Mouse (Mus musculus) C2C12 (cell line): ENCODE data around the gene Cdyl2.

Experiments
- CTCF ChIP-seq: IDR thresholded peaks from one replicate; pipeline ENCODE4 v1.5.1; 2011; ENCODE audit not compliant: control insufficient read depth, insufficient read depth, insufficient read length
- USF1 ChIP-seq: IDR thresholded peaks from one replicate; pipeline ENCODE4 v1.6.1; 2011; ENCODE audit warnings: low read depth, mild to moderate bottlenecking, control low read depth, moderate library complexity

DNA sequence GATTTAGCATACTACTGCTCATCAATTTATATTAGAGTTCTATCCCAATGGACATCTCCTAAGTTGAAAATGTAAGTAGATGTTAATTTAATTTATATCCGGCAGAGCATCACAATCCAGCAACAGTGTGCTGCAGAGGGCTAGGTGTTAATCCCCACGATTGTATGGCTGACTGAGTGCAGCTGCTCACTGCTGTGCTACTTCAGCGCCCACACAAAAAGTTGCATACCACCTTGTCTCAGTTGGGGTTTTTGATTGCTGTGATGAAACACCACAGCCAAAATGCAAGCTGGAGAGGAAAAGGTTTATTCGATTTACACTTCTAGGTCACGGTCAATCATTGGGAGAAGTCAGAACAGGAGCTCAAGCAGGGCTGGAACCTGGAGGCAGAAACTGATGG is 41.4 kb upstream of the Cdyl2 start:
- no peak for TF ChIP-seq CTCF
- no peak for TF ChIP-seq USF1
